Mouse (Mus musculus) central nervous system, embryonic 18 days (tissue): Measurements from ENCODE around the gene Vmn2r21. TPM values are rescaled to one million over a fixed set of nuclear protein-coding genes. Genes with fewer than 3 reads are reported as not detected.

Experiments used
- polyA plus RNA-seq: library from polyadenylated mRNA; depleted of rRNA; stranded (reverse); fragments of >200 nt; gene quantifications from 2 replicates; pipeline ENCODE4 v1.2.3, GENCODE M21; 2012; rRNA removed

Gene Vmn2r21
- not detected in 2 replicates for polyA plus RNA-seq

DNA sequence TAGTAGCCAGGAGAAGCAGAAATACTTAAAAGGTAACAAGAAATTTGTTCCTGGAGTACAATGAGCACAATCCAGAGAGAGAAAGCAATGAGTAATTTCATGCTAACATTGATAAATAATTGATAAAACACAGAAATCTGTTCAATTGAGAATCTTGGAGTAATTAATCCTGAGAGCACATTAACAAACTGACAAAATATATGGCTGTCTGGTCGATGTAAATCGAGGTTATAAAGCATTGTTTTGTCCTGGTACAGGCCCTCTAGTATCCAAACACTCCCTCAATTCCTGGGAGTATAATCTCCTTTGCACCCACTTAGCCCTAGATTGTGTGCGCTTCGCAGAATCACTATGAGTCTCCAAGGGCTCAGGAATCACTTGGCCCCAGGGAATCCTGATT lies at the start of gene Vmn2r21:
TSS of gene Vmn2r21 (minus strand) at position 101 of the 400 bp plus-strand sequence.

Other genes starting within 250 kb of the Vmn2r21 start
- 0.08 TPM in 1 of 2 replicates, not detected in the other for gene Clec4e, start 243.5 kb downstream of the Vmn2r21 start, polyA plus RNA-seq
- gene Vmn2r19, start 225.1 kb downstream of the Vmn2r21 start, polyA plus RNA-seq: not detected in 2 replicates
- gene Vmn2r20, start 115.3 kb downstream of the Vmn2r21 start, polyA plus RNA-seq: not detected in 2 replicates
- gene Vmn2r22, start 117.3 kb upstream of the Vmn2r21 start, polyA plus RNA-seq: not detected in 2 replicates
- not detected in 2 replicates for gene Vmn2r23, start 169.3 kb upstream of the Vmn2r21 start, polyA plus RNA-seq
- gene Vmn2r24, start 245.5 kb upstream of the Vmn2r21 start, polyA plus RNA-seq: not detected in 2 replicates